Mouse (Mus musculus): ENCODE measurements around the gene Myzap.
A peak's percentile ranks its signal among the peaks of the same experiment; 100 is the strongest.
"Not testable (repeated sequence)": the region's sequence is repeated elsewhere in the genome, so short reads cannot be mapped to it uniquely, and the experiment has no call there.

The Myzap gene

GRCm38 (mm10) chr9:71485475-71486094 is 106.6 kb downstream of the Myzap start, which contains the start of gene Polr2m:
Polr2m (minus strand) TSS chr9:71485935.
- DNase-seq (ENCODE audit: inconsistent age in 2 of 2, low spot score in 1 of 2): peak; percentile 95 to 98

GRCm38 (mm10) chr9:71484871-71485474 is 107.2 kb downstream of the Myzap start:
- no peak for DNase-seq (ENCODE audit: inconsistent age in 2 of 2, low spot score in 1 of 2)

- DNase-seq (ENCODE audit: inconsistent age in 2 of 2, low spot score in 1 of 2): not testable (repeated sequence)
These were observed 108.3 kb downstream of the Myzap start for GRCm38 (mm10) chr9:71483872-71484271.

- DNase-seq (ENCODE audit: inconsistent age in 2 of 2, low spot score in 1 of 2): no peak
These were observed 111.9 kb downstream of the Myzap start for GRCm38 (mm10) chr9:71480305-71480704.

GRCm38 (mm10) chr9:71479413-71479812 is 112.7 kb downstream of the Myzap start:
- no peak for DNase-seq (ENCODE audit: inconsistent age in 2 of 2, low spot score in 1 of 2)

GRCm38 (mm10) chr9:71478596-71478995 is 113.6 kb downstream of the Myzap start:
- DNase-seq (ENCODE audit: inconsistent age in 2 of 2, low spot score in 1 of 2): no peak

- DNase-seq (ENCODE audit: inconsistent age in 2 of 2, low spot score in 1 of 2): no peak
These were observed 115.6 kb downstream of the Myzap start for GRCm38 (mm10) chr9:71476601-71477000.

- no peak for DNase-seq (ENCODE audit: inconsistent age in 2 of 2, low spot score in 1 of 2)
These were observed 116.6 kb downstream of the Myzap start for GRCm38 (mm10) chr9:71475536-71475935.

- DNase-seq (ENCODE audit: inconsistent age in 2 of 2, low spot score in 1 of 2): no peak
These were observed 124.7 kb downstream of the Myzap start for GRCm38 (mm10) chr9:71467434-71467833.

GRCm38 (mm10) chr9:71466111-71466510 is 126.0 kb downstream of the Myzap start:
- DNase-seq (ENCODE audit: inconsistent age in 2 of 2, low spot score in 1 of 2): peak in 1 of 2 experiments; percentile 72

- no peak for DNase-seq (ENCODE audit: inconsistent age in 2 of 2, low spot score in 1 of 2)
These were observed 129.0 kb downstream of the Myzap start for GRCm38 (mm10) chr9:71463072-71463667.

GRCm38 (mm10) chr9:71456738-71457137 is 135.4 kb downstream of the Myzap start:
- no peak for DNase-seq (ENCODE audit: inconsistent age in 2 of 2, low spot score in 1 of 2)
